Mouse (Mus musculus) olfactory bulb, adult 2 months (tissue): ENCODE measurements around the gene Pfkfb2.

ENCODE experiments used
- CTCF ChIP-seq: fragments of 200-500 bp; IDR thresholded peaks from 2 replicates; pipeline ENCODE4 v1.5.1; 2012; ENCODE audit warnings: low read depth, mild to moderate bottlenecking, low read length, moderate library complexity; ENCODE audit not compliant: insufficient read depth
- POLR2A ChIP-seq: fragments of 200-500 bp; IDR thresholded peaks from 2 replicates; pipeline ENCODE4 v1.6.1; 2012; ENCODE audit warnings: mild to moderate bottlenecking, low read depth, low read length, moderate library complexity; ENCODE audit not compliant: insufficient read depth

DNA sequence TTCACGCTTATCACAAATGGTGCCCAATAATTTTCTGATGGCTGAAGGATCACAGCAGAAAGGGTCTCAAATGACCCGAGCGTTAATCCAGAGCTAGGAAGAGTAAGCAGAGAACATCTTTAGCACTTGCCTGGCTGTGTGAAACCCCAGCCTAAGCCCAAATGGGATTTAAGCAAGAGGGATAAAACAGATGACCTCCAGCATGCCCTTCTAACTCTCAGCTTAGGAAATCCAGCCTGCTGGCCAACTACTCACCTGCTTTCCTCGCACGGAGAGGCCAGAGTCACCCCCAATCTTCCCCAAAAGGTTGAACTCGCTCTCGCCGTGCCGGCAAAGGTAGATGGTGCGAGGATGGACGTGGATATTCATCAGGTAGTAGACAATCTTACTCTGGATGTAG lies 27.1 kb downstream of the Pfkfb2 start:
- no peak for TF ChIP-seq CTCF
- no peak for TF ChIP-seq POLR2A
